Mouse (Mus musculus) ES-E14 (cell line): ENCODE measurements around the gene Srd5a1. TPM values are rescaled to one million over a fixed set of nuclear protein-coding genes. Genes with fewer than 3 reads are reported as not detected.
"Not testable (repeated sequence)": the region's sequence is repeated elsewhere in the genome, so short reads cannot be mapped to it uniquely, and the experiment has no call there.

Experiments used
- DNase-seq: peaks from one replicate; pipeline ENCODE4 v3.0.0-alpha.2; 2013; ENCODE audit warnings: low read depth, low spot score
- H3K27ac ChIP-seq: 2 replicates; pipeline ENCODE4 v1.5.1; 2012; ENCODE audit warnings: low read depth, mild to moderate bottlenecking, low read length, moderate library complexity, mixed read lengths; ENCODE audit not compliant: poor library complexity, insufficient read depth, severe bottlenecking
- H3K36me3 ChIP-seq: 2 replicates; pipeline ENCODE4 v1.6.1; 2012; ENCODE audit warnings: mild to moderate bottlenecking, low read length, moderate library complexity, mixed read lengths; ENCODE audit not compliant: control insufficient read depth, poor library complexity, insufficient read depth, severe bottlenecking
- H3K4me1 ChIP-seq, 2 experiments: fragments of 150-350 bp in 1 of 2; sonication (generic) in 1 of 2; 2 replicates each; pipeline ENCODE4 v1.6.1; 2012; ENCODE audit warnings: low read length in 2 of 2, mild to moderate bottlenecking in 1 of 2, mixed read lengths in 1 of 2; ENCODE audit not compliant: control insufficient read depth in 2 of 2, insufficient read depth in 2 of 2, poor library complexity in 1 of 2
- H3K4me3 ChIP-seq, 2 experiments: fragments of 150-350 bp in 1 of 2; sonication (generic) in 1 of 2; 2 replicates each; pipeline ENCODE4 v1.5.1; 2012; ENCODE audit warnings: low read length in 2 of 2, low read depth in 1 of 2, mild to moderate bottlenecking in 1 of 2, mixed read lengths in 1 of 2; ENCODE audit not compliant: insufficient read depth in 1 of 2, poor library complexity in 1 of 2, severe bottlenecking in 1 of 2
- H3K9ac ChIP-seq: 2 replicates; pipeline ENCODE4 v1.6.1; 2012; ENCODE audit warnings: low read depth, mild to moderate bottlenecking, low read length, mixed read lengths; ENCODE audit not compliant: poor library complexity, insufficient read depth, severe bottlenecking
- H3K9me3 ChIP-seq: fragments of 150-350 bp; sonication (generic); 2 replicates; pipeline ENCODE4 v1.6.1; 2012; ENCODE audit warnings: low read depth, mild to moderate bottlenecking, low read length; ENCODE audit not compliant: control insufficient read depth, insufficient read depth
- CHD2 ChIP-seq: IDR thresholded peaks from 2 replicates; pipeline ENCODE4 v1.6.1; 2014; ENCODE audit warnings: mild to moderate bottlenecking, low read depth, low read length, inconsistent platforms
- HCFC1 ChIP-seq: IDR thresholded peaks from 2 replicates; pipeline ENCODE4 v1.6.1; 2012; ENCODE audit warnings: low read length, inconsistent platforms, borderline replicate concordance; ENCODE audit not compliant: insufficient read depth
- MAFK ChIP-seq: IDR thresholded peaks from 2 replicates; pipeline ENCODE4 v1.6.1; 2014; ENCODE audit warnings: mild to moderate bottlenecking, low read depth, low read length, inconsistent platforms; ENCODE audit not compliant: insufficient read depth
- ZC3H11A ChIP-seq: IDR thresholded peaks from 2 replicates; pipeline ENCODE4 v1.6.1; 2012; ENCODE audit warnings: low read depth, mild to moderate bottlenecking, inconsistent platforms, low read length, borderline replicate concordance
- ZNF384 ChIP-seq: IDR thresholded peaks from 2 replicates; pipeline ENCODE4 v1.6.1; 2012; ENCODE audit warnings: low read depth, low read length, inconsistent platforms
- in situ Hi-C, 2 experiments: fragments of 600-800 bp; cut with MboI; formaldehyde crosslinking; loops; one replicate each; pipeline ENCODE4 v1.15.1; 2025; ENCODE audit warnings: low sequenced_read_pairs in 2 of 2, inconsistent platforms in 1 of 2; ENCODE audit not compliant: unreplicated experiment in 2 of 2
- total RNA-seq: library from RNA; depleted of rRNA; stranded (reverse); fragments of 300-350 nt; gene quantifications from 2 replicates; pipeline ENCODE4 v1.2.3, GENCODE M21; 2012

Gene Srd5a1
- total RNA-seq, 1 experiment: 11.5 TPM

DNA sequence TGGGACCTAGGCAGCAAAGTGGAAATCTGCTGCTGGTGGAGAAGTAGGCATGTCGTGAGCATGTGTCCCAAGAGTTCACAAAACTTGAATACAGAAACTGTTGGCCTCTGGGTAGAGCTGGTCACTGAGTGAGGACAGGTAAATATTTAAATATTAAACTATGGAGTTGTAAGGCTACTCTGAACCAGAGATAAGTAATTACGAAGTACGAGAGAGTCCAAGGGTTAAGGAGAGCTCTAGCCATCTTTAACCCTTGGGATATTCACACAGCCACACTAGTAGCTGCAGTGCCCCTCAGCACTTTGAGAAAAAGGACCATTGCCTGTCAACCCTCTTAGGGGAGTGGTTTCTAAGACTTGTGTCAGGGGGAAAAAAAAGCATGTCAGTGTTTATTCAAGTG, 25.1 kb upstream of the Srd5a1 start:
- Histone ChIP-seq H3K36me3 (peaks cover 54% of the 10 kb centered on the region), H3K4me3 (no peak overlapping the region), H3K4me1 (no peaks in the 10 kb centered on the region), H3K27ac (no peak overlapping the region), H3K9ac (no peak overlapping the region), H3K9me3 (no peaks in the 10 kb centered on the region)
- no peak for TF ChIP-seq ZC3H11A
- no peak for DNase-seq
- in situ Hi-C loops: no loop called here

DNA sequence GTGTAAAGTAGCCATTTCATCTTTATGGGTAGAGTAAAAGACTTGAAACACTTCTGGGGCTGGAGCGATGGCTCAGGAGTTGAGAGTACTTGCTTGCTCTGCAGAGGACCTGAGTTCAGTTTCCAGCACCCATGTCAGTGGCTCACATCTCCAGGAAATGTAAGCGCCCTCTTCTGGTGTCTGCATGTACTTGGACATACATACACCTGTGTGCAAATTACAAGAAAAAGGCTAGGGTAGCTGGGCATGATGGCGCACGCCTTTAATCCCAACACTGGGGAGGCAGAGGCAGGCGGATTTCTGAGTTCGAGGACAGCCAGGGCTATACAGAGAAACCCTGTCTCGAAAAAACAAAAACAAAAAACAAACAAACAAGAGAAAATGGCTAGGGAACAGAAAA, 24.6 kb upstream of the Srd5a1 start:
- H3K4me1 ChIP-seq, H3K9ac ChIP-seq, in situ Hi-C loops, H3K27ac ChIP-seq, H3K9me3 ChIP-seq, H3K4me3 ChIP-seq: not testable (repeated sequence)
- H3K36me3 ChIP-seq: peaks cover 56% of the 10 kb centered on the region
- peak; percentile 31 for DNase-seq

DNA sequence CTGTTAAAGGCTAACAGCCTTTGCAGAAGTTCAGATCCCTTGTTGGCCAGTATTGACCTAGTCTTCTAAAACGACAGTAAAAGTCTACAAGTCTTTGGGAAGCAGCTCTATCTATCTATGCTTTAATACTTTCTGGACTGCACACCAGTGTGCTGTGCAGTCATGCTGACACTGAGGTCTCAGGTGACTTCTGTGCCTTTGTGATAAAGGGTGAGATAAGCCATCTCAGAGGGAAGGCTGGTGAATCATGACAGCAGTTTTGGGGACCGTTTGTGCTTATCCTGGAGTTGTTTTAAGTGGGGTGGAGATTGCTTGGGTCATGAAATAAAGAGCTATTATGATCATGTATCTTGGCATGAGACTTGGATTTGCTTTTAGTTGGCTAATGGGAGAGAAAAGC, 22.7 kb upstream of the Srd5a1 start:
- no peak for DNase-seq
- Histone ChIP-seq H3K4me1 (no peaks in the 10 kb centered on the region), H3K27ac (no peak overlapping the region), H3K36me3 (peaks cover 69% of the 10 kb centered on the region), H3K9me3 (no peaks in the 10 kb centered on the region), H3K9ac (no peak overlapping the region), H3K4me3 (no peak overlapping the region)
- no peak for TF ChIP-seq ZNF384
- TF ChIP-seq HCFC1: no peak
- TF ChIP-seq MAFK: no peak
- no peak for TF ChIP-seq ZC3H11A
- TF ChIP-seq CHD2: no peak
- in situ Hi-C loops: no loop called here

DNA sequence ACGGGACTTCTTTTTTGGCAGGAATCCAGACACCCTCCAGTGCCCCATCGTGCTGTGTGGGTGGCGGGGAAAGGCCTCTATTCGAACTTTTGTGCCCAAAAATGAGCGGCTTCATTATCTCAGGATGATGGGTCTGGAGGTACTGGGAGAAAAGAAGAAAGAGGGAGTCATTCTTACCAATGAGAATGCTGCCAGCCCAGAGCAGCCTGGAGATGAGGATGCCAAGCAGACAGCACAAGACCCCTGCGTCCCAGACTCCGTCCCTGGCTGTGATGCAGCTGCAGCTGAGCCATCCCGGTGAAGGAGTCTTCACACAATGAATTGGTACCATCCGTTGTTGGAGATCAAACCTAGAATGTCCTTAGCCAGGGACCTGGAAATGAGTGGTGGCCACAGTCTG, 22.3 kb upstream of the Srd5a1 start:
- in situ Hi-C loops: no loop called here
- Histone ChIP-seq H3K4me3 (no peak overlapping the region), H3K9ac (no peak overlapping the region), H3K36me3 (peaks cover 73% of the 10 kb centered on the region), H3K4me1 (no peaks in the 10 kb centered on the region), H3K9me3 (no peaks in the 10 kb centered on the region), H3K27ac (no peak overlapping the region)
- TF ChIP-seq HCFC1 (no peak), ZC3H11A (no peak), CHD2 (no peak), ZNF384 (no peak), MAFK (no peak)
- DNase-seq: no peak

DNA sequence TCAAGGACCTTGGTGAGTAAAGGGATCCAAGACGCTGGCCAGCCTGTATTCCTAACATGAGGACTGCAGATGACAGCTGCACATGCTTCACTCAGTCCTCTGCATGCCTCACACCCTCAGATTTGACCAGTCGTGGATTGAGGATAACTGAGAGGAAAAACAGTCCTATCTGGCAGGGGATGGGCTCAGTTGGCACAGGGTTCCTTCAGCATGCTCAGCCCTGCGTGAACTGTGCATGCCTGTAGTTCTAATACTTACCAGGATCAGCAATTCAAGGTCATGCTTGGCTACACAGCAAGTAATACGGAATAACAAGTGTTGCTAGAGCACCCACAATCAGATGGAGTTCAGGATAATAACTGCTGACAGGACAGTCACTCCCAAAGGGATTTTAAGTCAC, 20.4 kb upstream of the Srd5a1 start:
- in situ Hi-C loops: no loop called here
- TF ChIP-seq ZC3H11A (no peak), MAFK (no peak)
- no peak for DNase-seq
- H3K27ac ChIP-seq: no peak overlapping the region
- no peak overlapping the region for H3K4me3 ChIP-seq
- H3K36me3 ChIP-seq: peaks cover 82% of the 10 kb centered on the region
- no peaks in the 10 kb centered on the region for H3K4me1 ChIP-seq
- H3K9me3 ChIP-seq: no peaks in the 10 kb centered on the region
- no peak overlapping the region for H3K9ac ChIP-seq
